Mouse (Mus musculus) lung, postnatal 14 days (tissue): ENCODE data around the gene Tacr1.
A peak's percentile ranks its signal among the peaks of the same experiment; 100 is the strongest.

Experiments
- DNase-seq: peaks from one replicate; pipeline ENCODE4 v3.0.0; 2021

Gene Tacr1

GRCm38 (mm10) chr6:82525107-82525867 is 123.2 kb downstream of the Tacr1 start:
- no peak for DNase-seq

DNA sequence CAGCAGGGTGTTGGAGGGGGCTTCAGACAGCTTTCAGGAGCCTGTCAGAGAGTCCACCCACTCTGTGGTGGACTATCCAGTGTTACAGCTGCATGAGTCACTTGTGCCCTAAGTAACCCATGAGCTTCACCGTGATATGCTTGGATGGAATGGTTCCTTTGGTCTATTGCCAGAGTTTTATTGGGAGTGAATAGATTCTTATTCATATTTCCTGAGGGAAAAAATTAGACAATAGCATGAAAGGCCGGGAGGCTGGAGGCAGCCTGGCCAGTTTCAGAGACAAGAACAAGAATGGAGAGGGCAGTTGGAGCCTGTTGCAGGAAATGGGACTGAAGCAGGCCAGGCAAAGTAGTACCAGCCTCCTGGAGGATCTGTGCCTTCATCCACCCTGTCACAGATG is 126.5 kb downstream of the Tacr1 start:
- DNase-seq = no peak

- DNase-seq = no peak
These were observed 134.5 kb downstream of the Tacr1 start for GRCm38 (mm10) chr6:82536641-82537040.

- no peak for DNase-seq
These were observed 147.1 kb downstream of the Tacr1 start for GRCm38 (mm10) chr6:82549270-82549669.

DNA sequence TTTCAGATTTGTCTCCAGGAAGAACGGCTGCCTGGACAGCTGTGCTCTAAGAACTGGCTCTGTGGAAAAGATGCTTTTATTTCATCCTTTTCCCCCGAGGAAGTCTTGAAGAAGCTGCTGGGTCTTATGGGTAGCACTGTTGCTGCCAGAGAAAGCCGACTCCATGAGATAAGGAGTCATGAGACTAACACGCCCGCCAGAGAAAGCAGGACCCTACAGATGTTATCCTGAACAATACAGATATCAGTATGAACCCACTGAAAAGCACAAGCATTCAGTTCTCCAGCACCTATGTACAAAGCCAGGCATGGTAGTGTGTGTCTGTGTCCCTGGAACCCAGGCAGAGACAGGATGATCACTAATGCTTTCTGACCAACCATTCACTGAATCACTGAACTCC is 173.3 kb downstream of the Tacr1 start:
- no peak for DNase-seq

GRCm38 (mm10) chr6:82585396-82585795 is 183.3 kb downstream of the Tacr1 start:
- DNase-seq = no peak

GRCm38 (mm10) chr6:82589387-82589786 is 187.3 kb downstream of the Tacr1 start:
- no peak for DNase-seq

DNA sequence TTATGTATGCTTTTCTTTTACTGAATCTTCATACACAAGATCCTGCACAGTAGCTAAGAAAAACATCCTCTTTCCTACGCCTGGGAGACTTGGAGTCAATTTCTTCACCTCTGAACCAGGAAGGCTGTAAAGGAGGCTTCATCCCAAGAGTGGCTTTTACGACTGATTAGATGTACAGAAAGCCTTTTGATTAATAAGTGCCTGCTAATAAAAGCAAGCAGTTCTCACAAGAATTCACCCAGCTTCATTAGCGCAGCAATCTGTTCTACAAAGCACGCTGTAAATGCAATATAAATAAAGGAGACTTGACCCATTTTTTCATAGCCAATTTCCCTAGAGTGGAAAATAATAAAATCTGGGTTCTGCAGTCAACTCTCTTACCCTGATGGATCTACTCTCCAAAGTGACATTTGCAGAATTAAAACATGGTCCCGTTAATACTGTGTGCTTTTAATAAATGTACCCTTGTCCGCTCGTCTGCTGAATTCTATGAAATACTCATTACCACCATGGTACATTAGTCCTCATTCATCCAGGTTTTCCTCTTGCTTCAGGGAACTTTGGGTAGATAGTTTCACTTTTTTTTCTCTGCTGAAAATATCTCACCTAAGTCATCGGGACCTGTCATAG is 193.4 kb downstream of the Tacr1 start:
- no peak for DNase-seq

GRCm38 (mm10) chr6:82603228-82603627 is 201.1 kb downstream of the Tacr1 start:
- DNase-seq = no peak

DNA sequence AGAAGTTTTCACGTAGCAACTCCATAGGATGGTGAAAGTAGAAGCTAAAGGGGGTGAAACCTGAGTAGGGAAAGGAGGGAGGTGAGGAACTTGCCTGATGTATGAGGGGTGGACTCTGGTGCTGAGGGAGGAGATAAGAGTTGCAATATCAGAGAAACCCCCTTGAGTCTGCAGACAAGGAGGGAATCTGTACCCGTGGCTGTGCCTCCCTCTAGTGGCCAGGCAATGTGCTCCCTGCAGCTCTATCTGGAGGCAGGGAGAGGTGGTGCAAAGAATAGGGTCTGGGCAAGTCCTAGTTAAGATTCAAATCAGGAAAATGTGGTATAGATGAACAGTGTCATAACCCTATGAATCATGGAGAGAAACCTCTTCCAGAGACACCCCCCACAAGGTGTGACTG is 201.5 kb downstream of the Tacr1 start:
- DNase-seq = peak; percentile 41

DNA sequence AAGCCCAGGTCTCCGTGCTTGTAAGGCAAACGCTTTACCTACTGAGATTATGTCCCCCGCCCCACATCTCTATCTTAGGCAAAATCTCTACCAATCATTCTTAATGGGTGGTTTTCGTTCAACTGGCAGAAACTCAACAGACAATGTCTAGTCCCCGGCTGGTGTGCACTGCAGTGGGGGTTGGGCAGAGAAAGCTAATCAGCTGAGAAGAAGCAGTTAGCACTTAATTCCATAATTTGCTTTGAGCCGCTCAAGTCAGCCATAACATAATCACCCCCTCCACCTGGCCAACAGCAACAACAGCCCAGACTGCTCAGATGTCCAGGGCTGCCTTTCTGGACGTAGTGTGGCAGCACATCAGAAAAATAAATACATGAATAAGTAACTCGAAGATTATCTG is 202.7 kb downstream of the Tacr1 start:
- no peak for DNase-seq

DNA sequence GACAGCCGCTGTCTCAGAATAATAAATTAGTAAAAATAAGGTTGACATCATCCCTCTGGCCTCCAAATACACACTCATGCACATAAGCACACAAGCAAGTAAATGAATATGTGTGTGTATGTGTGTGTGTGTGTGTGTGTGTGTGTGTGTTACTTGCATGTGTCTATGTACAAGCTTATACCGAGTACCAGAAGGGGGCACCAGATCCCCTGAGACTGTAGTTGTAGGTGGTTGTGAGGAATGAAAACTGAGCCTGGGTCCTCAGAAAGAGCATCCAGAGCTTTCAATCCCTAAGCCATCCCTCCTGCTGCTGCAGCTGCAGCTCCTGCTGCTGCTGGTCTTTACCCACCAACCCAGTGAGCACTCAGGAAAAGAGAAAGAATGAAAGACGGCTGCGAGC is 206.6 kb downstream of the Tacr1 start:
- no peak for DNase-seq

GRCm38 (mm10) chr6:82609339-82609926 is 207.3 kb downstream of the Tacr1 start:
- DNase-seq = no peak
